Mouse (Mus musculus) forebrain, embryonic 16.5 days (tissue): ENCODE data around the gene Anapc13. TPM values are rescaled to one million over a fixed set of nuclear protein-coding genes. Genes with fewer than 3 reads are reported as not detected.

Source experiments
- ATAC-seq: fragments of 200-750 bp; cut with Nextera tagmentation; 2 replicates; pipeline ENCODE4 v1.8.0; 2017; ENCODE audit warnings: mild to moderate bottlenecking, moderate library complexity
- H3K27ac ChIP-seq: fragments of 300-500 bp; sonication (generic); 2 replicates; pipeline ENCODE4 v1.5.1; 2014; ENCODE audit warnings: low read length, control low read depth
- H3K27me3 ChIP-seq: fragments of 300-500 bp; sonication (generic); replicated peaks from 2 replicates; pipeline ENCODE4 v1.6.1; 2014; ENCODE audit warnings: low read length; ENCODE audit not compliant: control insufficient read depth, insufficient read depth
- H3K36me3 ChIP-seq: fragments of 300-500 bp; sonication (generic); 2 replicates; pipeline ENCODE4 v1.6.1; 2014; ENCODE audit not compliant: control insufficient read depth, insufficient read depth
- H3K4me1 ChIP-seq: fragments of 300-500 bp; sonication (generic); replicated peaks from 2 replicates; pipeline ENCODE4 v1.6.1; 2014; ENCODE audit warnings: low read length; ENCODE audit not compliant: control insufficient read depth, insufficient read depth
- H3K4me2 ChIP-seq: fragments of 300-500 bp; sonication (generic); 2 replicates; pipeline ENCODE4 v1.6.1; 2014; ENCODE audit warnings: mild to moderate bottlenecking, low read length, control low read depth
- H3K4me3 ChIP-seq: fragments of 300-500 bp; sonication (generic); replicated peaks from 2 replicates; pipeline ENCODE4 v1.5.1; 2014; ENCODE audit warnings: mild to moderate bottlenecking, low read length, control low read depth
- H3K9ac ChIP-seq: fragments of 300-500 bp; sonication (generic); replicated peaks from 2 replicates; pipeline ENCODE4 v1.6.1; 2014; ENCODE audit warnings: low read depth, low read length, control low read depth
- H3K9me3 ChIP-seq: fragments of 300-500 bp; sonication (generic); 2 replicates; pipeline ENCODE4 v1.6.1; 2016; ENCODE audit warnings: low read length; ENCODE audit not compliant: control insufficient read depth
- WGBS: fragments of 180-500 bp; shearing (Covaris S2); extraction: QIAGEN DNeasy Blood & Tissue Kit; methylation state at CpG from one replicate; pipeline ENCODE4 v1.1.7; 2014; 5-methylcytosine and 5-hydroxymethylcytosine counted together
- polyA plus RNA-seq: library from polyadenylated mRNA; unstranded; fragments of >200 nt; fragmentation: Nextera tagmentation; extraction: Ambion mirVana; gene quantifications from 2 replicates; pipeline ENCODE4 v1.2.1, GENCODE M21; 2015

Gene Anapc13
- polyA plus RNA-seq, 1 experiment from 2014 or later, result 111 TPM

- Histone ChIP-seq H3K4me2 (no peak overlapping the region), H3K27me3 (no peaks in the 10 kb centered on the region), H3K27ac (no peak overlapping the region), H3K4me1 (no peaks in the 10 kb centered on the region; the same call in 1 of the 2 replicates), H3K36me3 (no peaks in the 10 kb centered on the region; the same call in none of the 2 replicates), H3K9me3 (no peaks in the 10 kb centered on the region), H3K9ac (0 out of 2 replicates have a peak overlapping the region, but pooled peaks have one; percentile 29), H3K4me3 (no peak overlapping the region)
- ATAC-seq, result no peak
- WGBS, result 75% methylated on average over 6 of the region's 6 CpGs
Observed at GRCm38 (mm10) chr9:102605162-102605561, 20.9 kb upstream of the Anapc13 start.

- no peaks in the 10 kb centered on the region for H3K9me3 ChIP-seq
- no peak for ATAC-seq
- no peak overlapping the region for H3K27ac ChIP-seq
- no peak overlapping the region for H3K4me3 ChIP-seq
- peaks cover under 1% of the 10 kb centered on the region; the same call in 1 of the 2 replicates for H3K36me3 ChIP-seq
- no peak overlapping the region for H3K9ac ChIP-seq
- H3K27me3 ChIP-seq, result no peaks in the 10 kb centered on the region
- no peak overlapping the region for H3K4me2 ChIP-seq
- 60% methylated on average over 5 of the region's 5 CpGs for WGBS
- H3K4me1 ChIP-seq, result no peaks in the 10 kb centered on the region; the same call in 1 of the 2 replicates
Observed at GRCm38 (mm10) chr9:102607471-102607870, 18.6 kb upstream of the Anapc13 start.

- Histone ChIP-seq H3K27me3 (no peaks in the 10 kb centered on the region), H3K4me3 (no peak overlapping the region), H3K36me3 (peaks cover 10% of the 10 kb centered on the region), H3K9me3 (no peaks in the 10 kb centered on the region), H3K27ac (no peak overlapping the region), H3K4me2 (no peak overlapping the region), H3K4me1 (no peaks in the 10 kb centered on the region; the same call in 1 of the 2 replicates), H3K9ac (no peak overlapping the region)
- no peak for ATAC-seq
- WGBS, result 92% methylated on average over 3 of the region's 3 CpGs
Observed at GRCm38 (mm10) chr9:102609221-102609620, 16.9 kb upstream of the Anapc13 start.

DNA sequence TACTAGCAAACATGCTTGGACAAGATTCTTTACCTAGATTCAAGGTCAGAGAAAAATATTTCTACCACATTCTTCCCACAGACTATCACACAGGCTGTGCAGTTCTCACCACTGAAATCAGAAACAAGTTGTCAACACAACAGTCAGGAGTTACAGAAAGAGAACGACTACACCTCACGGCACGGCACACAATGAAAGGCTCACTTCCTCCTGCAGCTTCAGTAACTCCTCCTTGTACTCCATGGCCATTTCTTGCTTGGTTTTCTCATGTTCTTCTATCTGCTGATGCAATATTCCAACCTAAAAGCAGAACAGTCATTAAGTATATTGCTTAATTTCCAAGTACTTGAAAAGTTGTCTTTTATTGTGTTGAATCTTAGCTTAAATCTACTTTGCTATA lies 11.0 kb upstream of the Anapc13 start:
- no peak for ATAC-seq
- no peaks in the 10 kb centered on the region for H3K27me3 ChIP-seq
- 91% methylated on average over 3 of the region's 3 CpGs for WGBS
- H3K9ac ChIP-seq, result no peak overlapping the region
- no peak overlapping the region for H3K4me2 ChIP-seq
- no peaks in the 10 kb centered on the region for H3K9me3 ChIP-seq
- no peaks in the 10 kb centered on the region for H3K4me1 ChIP-seq
- H3K4me3 ChIP-seq, result no peak overlapping the region
- no peak overlapping the region for H3K27ac ChIP-seq
- H3K36me3 ChIP-seq, result peaks cover 10% of the 10 kb centered on the region

DNA sequence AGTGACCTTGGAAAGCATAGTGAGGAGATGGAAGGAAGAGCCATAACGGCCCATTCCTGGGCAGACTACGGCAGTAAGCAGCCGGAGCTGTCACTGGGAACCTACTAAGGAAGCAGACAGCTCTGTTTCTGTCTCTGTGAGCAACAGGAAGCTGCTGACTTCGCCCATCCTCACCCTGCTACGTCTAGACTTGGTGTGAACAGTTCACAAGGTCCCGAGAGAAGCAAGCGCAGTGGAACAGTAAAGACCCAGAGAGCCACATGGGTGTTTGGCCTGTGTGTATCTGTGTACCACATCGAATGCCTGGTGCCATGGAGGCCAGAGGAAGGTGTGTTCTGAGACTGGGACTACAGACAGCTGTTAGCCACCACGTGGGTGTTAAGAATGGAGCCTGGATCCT lies 9.8 kb upstream of the Anapc13 start:
- ATAC-seq, result no peak
- Histone ChIP-seq H3K4me3 (no peak overlapping the region), H3K9me3 (no peaks in the 10 kb centered on the region), H3K4me1 (no peaks in the 10 kb centered on the region), H3K36me3 (peaks cover 10% of the 10 kb centered on the region), H3K9ac (no peak overlapping the region), H3K4me2 (no peak overlapping the region), H3K27me3 (no peaks in the 10 kb centered on the region), H3K27ac (no peak overlapping the region)
- WGBS, result 86% methylated on average over 9 of the region's 9 CpGs

GRCm38 (mm10) chr9:102621385-102621784 lies 4.7 kb upstream of the Anapc13 start:
- 72% methylated on average over 5 of the region's 5 CpGs for WGBS
- no peak for ATAC-seq
- H3K4me3 ChIP-seq, result no peak overlapping the region

DNA sequence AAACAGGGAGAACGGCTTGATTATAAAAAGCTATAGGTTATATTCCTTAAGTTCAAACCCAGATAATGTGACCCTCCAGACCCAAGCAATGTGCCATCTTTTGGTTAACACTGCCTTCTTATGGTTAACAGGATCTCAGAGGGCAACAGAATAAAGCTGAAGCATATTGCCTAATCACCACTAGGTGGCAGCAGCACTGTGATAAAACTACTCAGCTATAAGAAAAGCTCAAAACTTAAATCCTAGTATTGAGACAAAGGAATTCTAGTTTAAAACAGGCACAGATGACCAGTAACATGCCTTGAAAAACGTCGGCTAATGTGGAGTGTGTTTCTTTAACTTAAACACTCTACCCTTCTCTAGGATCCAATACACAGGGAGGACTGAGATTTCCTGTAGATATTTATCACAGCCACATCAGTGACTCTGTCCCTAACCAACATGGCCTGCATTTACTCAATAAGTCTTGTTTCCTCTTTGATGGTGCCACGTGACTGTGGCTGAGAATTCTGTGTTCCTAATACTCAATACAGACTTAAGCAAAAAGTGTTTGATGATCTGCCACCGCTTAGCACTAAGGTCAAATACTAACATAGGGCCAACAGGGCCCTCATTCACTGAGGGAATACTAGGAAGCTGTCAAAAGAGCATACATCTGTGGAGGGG lies 3.8 kb upstream of the Anapc13 start:
- WGBS, result 35% methylated on average over 5 of the region's 5 CpGs

More at GRCm38 (mm10) chr9:102621385-102621784, 4.7 kb upstream of the Anapc13 start:
- Histone ChIP-seq H3K36me3 (no peaks in the 10 kb centered on the region), H3K4me2 (no peak overlapping the region), H3K9ac (no peak overlapping the region), H3K27me3 (no peaks in the 10 kb centered on the region), H3K9me3 (no peaks in the 10 kb centered on the region), H3K27ac (no peak overlapping the region), H3K4me1 (peaks cover 12% of the 10 kb centered on the region)

DNA sequence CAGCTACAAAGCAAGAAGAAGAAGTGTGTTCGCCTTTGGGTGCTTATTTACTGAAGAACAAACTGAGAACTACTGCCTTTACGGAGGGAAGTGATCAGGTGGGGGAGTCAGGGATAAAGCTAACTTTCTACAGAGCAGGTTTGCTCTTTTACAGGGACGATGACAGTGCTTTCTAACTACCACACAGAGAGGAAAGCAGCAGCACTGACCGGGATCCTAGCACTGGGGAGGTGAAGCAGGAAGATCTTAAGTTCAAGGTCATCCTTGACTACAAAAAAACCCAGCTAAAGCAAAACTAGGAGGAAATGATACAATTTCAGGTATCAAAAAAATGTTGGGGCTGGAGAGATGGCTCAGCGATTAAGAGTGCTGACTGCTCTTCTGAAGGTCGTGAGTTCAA lies 3.2 kb upstream of the Anapc13 start:
- Histone ChIP-seq H3K4me3 (no peak overlapping the region), H3K27ac (no peak overlapping the region), H3K36me3 (no peaks in the 10 kb centered on the region), H3K4me2 (no peak overlapping the region), H3K27me3 (no peaks in the 10 kb centered on the region), H3K9ac (no peak overlapping the region), H3K9me3 (no peaks in the 10 kb centered on the region), H3K4me1 (peaks cover 21% of the 10 kb centered on the region)
- no peak for ATAC-seq
- WGBS, result 90% methylated on average over 6 of the region's 6 CpGs

More for the DNA sequence above, 3.8 kb upstream of the Anapc13 start:
- H3K36me3 ChIP-seq, result no peaks in the 10 kb centered on the region
- no peaks in the 10 kb centered on the region for H3K27me3 ChIP-seq
- no peak overlapping the region for H3K9ac ChIP-seq
- H3K4me3 ChIP-seq, result no peak overlapping the region
- H3K4me1 ChIP-seq, result peaks cover 18% of the 10 kb centered on the region
- H3K4me2 ChIP-seq, result no peak overlapping the region
- no peaks in the 10 kb centered on the region for H3K9me3 ChIP-seq
- ATAC-seq, result no peak
- H3K27ac ChIP-seq, result no peak overlapping the region

DNA sequence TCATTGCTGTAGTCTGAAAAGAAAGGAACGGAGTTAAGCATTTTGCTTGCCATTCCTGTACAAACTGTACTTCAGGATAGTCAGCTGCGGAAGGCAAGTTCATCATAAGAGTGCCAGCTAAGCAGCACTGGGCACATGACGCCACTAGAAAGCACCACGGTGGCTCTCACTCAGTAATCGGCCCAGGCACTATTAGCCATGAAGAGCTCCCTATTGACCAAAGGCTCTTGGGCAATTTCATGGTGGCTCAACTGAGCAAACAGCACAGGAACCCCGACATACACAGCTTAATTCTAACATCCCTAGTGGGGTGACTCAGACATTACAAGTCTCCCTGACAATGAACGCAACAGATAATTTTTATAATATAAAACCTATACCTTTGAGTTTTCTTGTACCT lies 2.5 kb upstream of the Anapc13 start:
- Histone ChIP-seq H3K36me3 (no peaks in the 10 kb centered on the region), H3K9me3 (no peaks in the 10 kb centered on the region), H3K4me1 (peaks cover 21% of the 10 kb centered on the region), H3K27me3 (no peaks in the 10 kb centered on the region), H3K27ac (no peak overlapping the region), H3K9ac (no peak overlapping the region), H3K4me2 (no peak overlapping the region), H3K4me3 (no peak overlapping the region)
- no peak for ATAC-seq
- 94% methylated on average over 7 of the region's 7 CpGs for WGBS
